Mouse (Mus musculus) layer of hippocampus, postnatal 36 days (tissue): ENCODE data around the gene Mettl27. TPM values are rescaled to one million over a fixed set of nuclear protein-coding genes. Genes with fewer than 3 reads are reported as not detected.

Experiments used
- DNase-seq, 2 experiments: peaks; one replicate each; pipeline ENCODE4 v3.0.0; 2022
- total RNA-seq, 2 experiments: library from RNA; stranded (reverse); gene quantifications; 2 replicates each; pipeline ENCODE4 v1.2.3; 2021

Mettl27 gene
- total RNA-seq, 2 experiments from 2014 or later: 7.1 to 8.4 TPM

- DNase-seq: no peak
These were observed 57.0 kb downstream of the Mettl27 start for GRCm38 (mm10) chr5:134989166-134989565.

GRCm38 (mm10) chr5:134989741-134990140, 57.6 kb downstream of the Mettl27 start:
- DNase-seq: no peak

Other genes starting within 250 kb of the Mettl27 start
- 10 to 100 TPM; 39.1 to 40.1 TPM for gene Limk1, start 243.8 kb upstream of the Mettl27 start, total RNA-seq
- 10 to 100 TPM in 1 of 2 experiments, 1 to 10 TPM in 1; 8.9 to 11.4 TPM for gene Eln, start 185.0 kb upstream of the Mettl27 start, total RNA-seq
- not detected for gene Tmem270, start 25.6 kb upstream of the Mettl27 start, total RNA-seq
- gene Cldn13, start 16.8 kb upstream of the Mettl27 start, total RNA-seq: not detected
- gene Cldn4, start 14.6 kb downstream of the Mettl27 start, total RNA-seq: not detected
- under 1 TPM; 0.61 to 0.92 TPM for gene Cldn3, start 53.8 kb downstream of the Mettl27 start, total RNA-seq
- gene Abhd11, start 76.8 kb downstream of the Mettl27 start, total RNA-seq: 10 to 100 TPM; 27.7 to 33.1 TPM
- gene Stx1a, start 91.1 kb downstream of the Mettl27 start, total RNA-seq: 10 to 100 TPM; 96.3 to 96.4 TPM
- gene Dnajc30, start 131.8 kb downstream of the Mettl27 start, total RNA-seq: 10 to 100 TPM; 38.3 to 38.4 TPM
- gene Bud23, start 132.6 kb downstream of the Mettl27 start, total RNA-seq: 10 to 100 TPM; 49.4 to 60.1 TPM
- 10 to 100 TPM; 27.1 to 30.9 TPM for gene Vps37d, start 145.9 kb downstream of the Mettl27 start, total RNA-seq
- gene Mlxipl, start 157.5 kb downstream of the Mettl27 start, total RNA-seq: 1 to 10 TPM; 3.6 to 5.2 TPM
- 10 to 100 TPM; 32.3 to 33.0 TPM for gene Tbl2, start 217.3 kb downstream of the Mettl27 start, total RNA-seq
- gene Bcl7b, start 235.9 kb downstream of the Mettl27 start, total RNA-seq: 10 to 100 TPM; 51.2 to 51.5 TPM